Mouse (Mus musculus): ENCODE results near the gene Podxl. TPM values are rescaled to one million over a fixed set of nuclear protein-coding genes. Genes with fewer than 3 reads are reported as not detected.

Gene Podxl
- polyA plus RNA-seq, 1 experiment from 2014 or later = 37.4 TPM

- Histone ChIP-seq H3K27me3 (ENCODE audit: control insufficient read depth, insufficient read depth, low read depth, low read length) (no peaks in the 10 kb centered on the region), H3K4me2 (ENCODE audit: low read depth, low read length) (no peak overlapping the region), H3K9me3 (ENCODE audit: control insufficient read depth, low read length) (no peaks in the 10 kb centered on the region), H3K4me3 (ENCODE audit: low read length) (no peak overlapping the region), H3K27ac (ENCODE audit: low read length) (no peak overlapping the region), H3K4me1 (replicated peaks; ENCODE audit: control insufficient read depth, insufficient read depth, low read length) (no peaks in the 10 kb centered on the region), H3K36me3 (ENCODE audit: control insufficient read depth, insufficient read depth, low read length) (no peaks in the 10 kb centered on the region), H3K9ac (ENCODE audit: low read length) (no peak overlapping the region)
- 94% methylated on average over 5 of the region's 5 CpGs for WGBS
- ATAC-seq (ENCODE audit: low read depth) = no peak
These were observed 29.1 kb downstream of the Podxl start for GRCm38 (mm10) chr6:31534705-31535104.

- H3K4me3 ChIP-seq (ENCODE audit: low read length) = no peak overlapping the region
- no peaks in the 10 kb centered on the region for H3K4me1 ChIP-seq (replicated peaks; ENCODE audit: control insufficient read depth, insufficient read depth, low read length)
- H3K27ac ChIP-seq (ENCODE audit: low read length) = no peak overlapping the region
- H3K9me3 ChIP-seq (ENCODE audit: control insufficient read depth, low read length) = no peaks in the 10 kb centered on the region
- no peaks in the 10 kb centered on the region for H3K36me3 ChIP-seq (ENCODE audit: control insufficient read depth, insufficient read depth, low read length)
- H3K9ac ChIP-seq (ENCODE audit: low read length) = no peak overlapping the region
- H3K4me2 ChIP-seq (ENCODE audit: low read depth, low read length) = no peak overlapping the region
- WGBS = 71% methylated on average over 3 of the region's 3 CpGs
- no peak for ATAC-seq (ENCODE audit: low read depth)
- no peaks in the 10 kb centered on the region for H3K27me3 ChIP-seq (ENCODE audit: control insufficient read depth, insufficient read depth, low read depth, low read length)
These were observed 31.9 kb downstream of the Podxl start for GRCm38 (mm10) chr6:31531880-31532279.

- no peak for ATAC-seq (ENCODE audit: low read depth)
- Histone ChIP-seq H3K4me3 (ENCODE audit: low read length) (no peak overlapping the region), H3K27me3 (ENCODE audit: control insufficient read depth, insufficient read depth, low read depth, low read length) (no peaks in the 10 kb centered on the region), H3K36me3 (ENCODE audit: control insufficient read depth, insufficient read depth, low read length) (peaks cover 5% of the 10 kb centered on the region; the same call in 1 of the 2 replicates), H3K27ac (ENCODE audit: low read length) (no peak overlapping the region), H3K4me1 (replicated peaks; ENCODE audit: control insufficient read depth, insufficient read depth, low read length) (no peaks in the 10 kb centered on the region), H3K9me3 (ENCODE audit: control insufficient read depth, low read length) (no peaks in the 10 kb centered on the region), H3K9ac (ENCODE audit: low read length) (no peak overlapping the region), H3K4me2 (ENCODE audit: low read depth, low read length) (no peak overlapping the region)
- WGBS = 73% methylated on average over 5 of the region's 5 CpGs
These were observed 35.4 kb downstream of the Podxl start for GRCm38 (mm10) chr6:31528339-31528738.

GRCm38 (mm10) chr6:31527897-31528296 is 35.9 kb downstream of the Podxl start:
- Histone ChIP-seq H3K9me3 (ENCODE audit: control insufficient read depth, low read length) (no peaks in the 10 kb centered on the region), H3K27ac (ENCODE audit: low read length) (no peak overlapping the region), H3K4me2 (ENCODE audit: low read depth, low read length) (no peak overlapping the region), H3K27me3 (ENCODE audit: control insufficient read depth, insufficient read depth, low read depth, low read length) (no peaks in the 10 kb centered on the region), H3K9ac (ENCODE audit: low read length) (no peak overlapping the region), H3K4me1 (replicated peaks; ENCODE audit: control insufficient read depth, insufficient read depth, low read length) (no peaks in the 10 kb centered on the region), H3K36me3 (ENCODE audit: control insufficient read depth, insufficient read depth, low read length) (peaks cover 5% of the 10 kb centered on the region; the same call in 1 of the 2 replicates), H3K4me3 (ENCODE audit: low read length) (no peak overlapping the region)
- WGBS = 58% methylated on average over 7 of the region's 7 CpGs
- no peak for ATAC-seq (ENCODE audit: low read depth)

DNA sequence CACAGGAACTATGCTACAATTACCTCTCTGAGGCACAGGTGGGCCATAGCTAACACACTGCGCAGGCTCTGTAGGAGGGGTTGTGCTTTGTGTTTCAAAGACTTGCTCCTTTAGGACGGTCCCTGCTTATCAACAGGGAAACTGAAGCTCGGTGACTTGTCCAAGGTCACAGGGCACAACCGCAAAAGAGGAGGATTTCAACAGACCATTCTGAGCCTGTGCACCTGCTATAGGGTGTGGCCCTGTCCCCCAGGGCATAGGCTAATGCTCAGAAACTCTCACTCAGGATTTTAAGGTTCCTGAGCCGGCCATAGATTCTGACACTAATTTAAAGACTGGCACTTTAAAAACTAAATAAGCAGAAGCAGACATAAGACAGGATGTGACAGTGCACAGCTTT is 36.9 kb downstream of the Podxl start:
- 79% methylated on average over 5 of the region's 5 CpGs for WGBS
- ATAC-seq (ENCODE audit: low read depth) = no peak
- H3K4me2 ChIP-seq (ENCODE audit: low read depth, low read length) = no peak overlapping the region
- no peak overlapping the region for H3K27ac ChIP-seq (ENCODE audit: low read length)
- H3K4me3 ChIP-seq (ENCODE audit: low read length) = no peak overlapping the region
- no peaks in the 10 kb centered on the region for H3K27me3 ChIP-seq (ENCODE audit: control insufficient read depth, insufficient read depth, low read depth, low read length)
- no peak overlapping the region for H3K9ac ChIP-seq (ENCODE audit: low read length)
- H3K9me3 ChIP-seq (ENCODE audit: control insufficient read depth, low read length) = no peaks in the 10 kb centered on the region
- H3K36me3 ChIP-seq (ENCODE audit: control insufficient read depth, insufficient read depth, low read length) = peaks cover 5% of the 10 kb centered on the region; the same call in 1 of the 2 replicates
- no peaks in the 10 kb centered on the region for H3K4me1 ChIP-seq (replicated peaks; ENCODE audit: control insufficient read depth, insufficient read depth, low read length)

- no peak overlapping the region for H3K4me3 ChIP-seq (ENCODE audit: low read length)
- ATAC-seq (ENCODE audit: low read depth) = 0 out of 2 replicates have a peak, but pooled peaks have one; percentile 31
- no peaks in the 10 kb centered on the region for H3K9me3 ChIP-seq (ENCODE audit: control insufficient read depth, low read length)
- H3K27me3 ChIP-seq (ENCODE audit: control insufficient read depth, insufficient read depth, low read depth, low read length) = no peaks in the 10 kb centered on the region
- no peaks in the 10 kb centered on the region for H3K4me1 ChIP-seq (replicated peaks; ENCODE audit: control insufficient read depth, insufficient read depth, low read length)
- WGBS = 64% methylated on average over 6 of the region's 6 CpGs
- no peak overlapping the region for H3K4me2 ChIP-seq (ENCODE audit: low read depth, low read length)
- no peak overlapping the region for H3K27ac ChIP-seq (ENCODE audit: low read length)
- peaks cover 5% of the 10 kb centered on the region; the same call in 1 of the 2 replicates for H3K36me3 ChIP-seq (ENCODE audit: control insufficient read depth, insufficient read depth, low read length)
- H3K9ac ChIP-seq (ENCODE audit: low read length) = no peak overlapping the region
These were observed 38.4 kb downstream of the Podxl start for GRCm38 (mm10) chr6:31525231-31525900.

DNA sequence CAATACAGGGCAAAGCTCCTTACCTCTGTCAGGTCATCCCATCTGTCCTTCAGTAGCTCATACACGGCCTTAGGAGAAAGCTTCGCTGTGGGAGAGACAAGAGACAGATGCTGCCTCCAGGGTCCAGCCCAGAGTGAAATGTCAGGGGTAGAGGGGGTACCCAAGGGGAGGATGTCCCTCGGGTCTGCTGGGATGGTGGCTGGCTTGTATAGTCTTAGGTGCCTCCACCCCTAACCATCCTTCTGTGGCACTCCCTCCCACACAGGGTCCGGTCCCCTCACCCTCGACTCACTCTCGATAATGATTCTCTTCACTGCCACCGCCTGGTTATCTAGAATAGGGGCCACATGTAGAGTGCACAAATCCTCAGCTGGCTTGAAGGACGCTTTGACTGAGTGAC is 39.1 kb downstream of the Podxl start:
- H3K4me1 ChIP-seq (replicated peaks; ENCODE audit: control insufficient read depth, insufficient read depth, low read length) = no peaks in the 10 kb centered on the region
- H3K4me3 ChIP-seq (ENCODE audit: low read length) = no peak overlapping the region
- peaks cover 5% of the 10 kb centered on the region; the same call in 1 of the 2 replicates for H3K36me3 ChIP-seq (ENCODE audit: control insufficient read depth, insufficient read depth, low read length)
- H3K27me3 ChIP-seq (ENCODE audit: control insufficient read depth, insufficient read depth, low read depth, low read length) = no peaks in the 10 kb centered on the region
- ATAC-seq (ENCODE audit: low read depth) = no peak
- WGBS = 81% methylated on average over 8 of the region's 8 CpGs
- no peak overlapping the region for H3K27ac ChIP-seq (ENCODE audit: low read length)
- H3K9ac ChIP-seq (ENCODE audit: low read length) = no peak overlapping the region
- H3K4me2 ChIP-seq (ENCODE audit: low read depth, low read length) = no peak overlapping the region
- no peaks in the 10 kb centered on the region for H3K9me3 ChIP-seq (ENCODE audit: control insufficient read depth, low read length)

DNA sequence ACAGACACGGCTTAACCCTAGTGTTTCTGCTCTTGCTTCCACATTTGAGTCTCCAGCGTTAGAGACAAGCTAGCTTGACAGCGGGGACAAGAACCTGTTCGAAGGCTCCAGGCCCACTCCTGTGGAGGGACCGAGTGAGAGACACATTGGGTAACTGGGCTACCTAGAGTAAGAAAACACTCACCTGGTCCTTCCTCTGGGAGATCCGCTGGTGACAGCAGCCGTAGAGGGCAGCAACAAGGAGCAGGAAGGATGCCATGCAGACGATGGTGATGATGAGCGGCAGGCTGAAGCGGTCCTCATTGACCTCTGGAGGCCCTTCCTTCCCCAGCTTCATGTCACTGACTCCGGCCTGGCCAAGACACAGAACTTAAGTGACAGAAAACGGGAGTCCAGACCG is 39.7 kb downstream of the Podxl start:
- Histone ChIP-seq H3K9me3 (ENCODE audit: control insufficient read depth, low read length) (no peaks in the 10 kb centered on the region), H3K27me3 (ENCODE audit: control insufficient read depth, insufficient read depth, low read depth, low read length) (no peaks in the 10 kb centered on the region), H3K4me3 (ENCODE audit: low read length) (no peak overlapping the region), H3K9ac (ENCODE audit: low read length) (no peak overlapping the region), H3K36me3 (ENCODE audit: control insufficient read depth, insufficient read depth, low read length) (peaks cover 5% of the 10 kb centered on the region; the same call in 1 of the 2 replicates), H3K4me1 (replicated peaks; ENCODE audit: control insufficient read depth, insufficient read depth, low read length) (no peaks in the 10 kb centered on the region; the same call in 1 of the 2 replicates), H3K27ac (ENCODE audit: low read length) (no peak overlapping the region), H3K4me2 (ENCODE audit: low read depth, low read length) (no peak overlapping the region)
- no peak for ATAC-seq (ENCODE audit: low read depth)
- 84% methylated on average over 13 of the region's 13 CpGs for WGBS

DNA sequence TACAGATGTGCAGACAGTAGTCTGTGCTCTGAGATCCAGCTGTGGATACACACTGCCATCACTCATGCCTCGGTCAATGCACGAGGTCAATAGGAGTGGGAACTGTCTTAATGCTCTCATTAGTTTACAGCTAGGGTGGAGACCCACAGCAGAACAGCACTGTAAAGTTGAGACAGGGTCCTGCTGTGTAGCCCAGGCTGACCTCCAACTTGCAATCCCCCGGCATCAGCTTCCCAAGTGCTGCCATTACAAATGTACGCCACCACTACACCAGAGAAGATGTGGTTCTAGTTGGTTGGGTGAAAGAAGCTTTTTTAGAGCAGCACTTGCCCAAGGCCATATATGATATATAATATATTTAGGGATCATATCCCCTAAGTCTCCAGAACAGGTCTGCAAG is 40.1 kb downstream of the Podxl start:
- WGBS = 86% methylated on average over 4 of the region's 4 CpGs
- H3K9ac ChIP-seq (ENCODE audit: low read length) = no peak overlapping the region
- peaks cover 4% of the 10 kb centered on the region for H3K4me1 ChIP-seq (replicated peaks; ENCODE audit: control insufficient read depth, insufficient read depth, low read length)
- H3K4me3 ChIP-seq (ENCODE audit: low read length) = no peak overlapping the region
- no peak overlapping the region for H3K4me2 ChIP-seq (ENCODE audit: low read depth, low read length)
- H3K36me3 ChIP-seq (ENCODE audit: control insufficient read depth, insufficient read depth, low read length) = peaks cover 5% of the 10 kb centered on the region; the same call in 1 of the 2 replicates
- no peaks in the 10 kb centered on the region for H3K27me3 ChIP-seq (ENCODE audit: control insufficient read depth, insufficient read depth, low read depth, low read length)
- ATAC-seq (ENCODE audit: low read depth) = no peak
- H3K27ac ChIP-seq (ENCODE audit: low read length) = no peak overlapping the region
- no peaks in the 10 kb centered on the region for H3K9me3 ChIP-seq (ENCODE audit: control insufficient read depth, low read length)

All from lung, embryonic 16.5 days (tissue).